Mouse (Mus musculus): ENCODE data around the gene Gimap3. TPM values are rescaled to one million over a fixed set of nuclear protein-coding genes. Genes with fewer than 3 reads are reported as not detected.

The Gimap3 gene
- polyA plus RNA-seq (2012; rRNA removed): 22.1 and 22.2 TPM in 2 replicates

DNA sequence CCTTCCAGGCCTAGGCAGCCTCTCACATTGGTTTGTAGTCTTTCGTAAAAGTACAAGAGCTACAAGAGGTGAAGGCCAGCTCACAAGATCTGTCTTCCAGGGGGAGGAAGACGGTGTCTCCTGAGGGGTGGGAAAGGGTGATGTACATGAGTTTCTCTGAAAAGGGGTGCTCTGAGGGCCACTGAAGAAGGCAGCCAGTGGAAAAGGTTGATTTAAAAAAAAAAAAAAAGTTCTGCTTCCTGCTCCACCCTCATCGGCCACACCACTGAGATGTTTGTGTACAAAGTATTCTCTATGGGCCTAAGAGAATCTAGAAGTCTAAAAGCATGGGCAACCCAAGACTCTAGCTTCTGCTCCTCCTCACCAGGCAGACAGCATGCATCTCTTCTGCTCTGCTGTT, at the start of gene Gimap3:
Gene Gimap3 (minus strand): TSS at position 156 of the 400 bp plus-strand sequence.
- DNase-seq (ENCODE audit: low read depth, low spot score): no peak
- 65% methylated on average over 3 of the region's 3 CpGs for WGBS

DNA sequence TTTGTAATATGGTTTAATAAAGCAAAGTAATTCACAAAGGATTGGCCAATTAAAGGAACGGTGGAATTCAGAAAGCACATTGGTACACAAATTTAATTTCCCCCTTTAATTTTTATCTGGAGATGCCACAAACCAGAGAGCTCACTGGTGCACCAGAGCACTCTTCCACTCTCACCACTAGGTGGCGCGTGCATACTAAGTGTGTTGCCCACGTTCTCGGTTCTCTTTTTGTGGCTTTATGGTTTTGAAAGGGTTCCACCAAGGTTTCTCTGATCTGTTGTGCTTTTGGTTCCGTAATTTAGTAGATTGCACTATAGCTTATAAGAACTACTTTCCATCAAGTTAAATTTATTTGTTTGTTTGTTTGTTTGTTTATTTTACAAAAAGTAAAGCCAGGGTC, 47.2 kb upstream of the Gimap3 start:
- DNase-seq (ENCODE audit: low read depth, low spot score): peak; percentile 73
- under 1% methylated on average over 6 of the region's 6 CpGs for WGBS

DNA sequence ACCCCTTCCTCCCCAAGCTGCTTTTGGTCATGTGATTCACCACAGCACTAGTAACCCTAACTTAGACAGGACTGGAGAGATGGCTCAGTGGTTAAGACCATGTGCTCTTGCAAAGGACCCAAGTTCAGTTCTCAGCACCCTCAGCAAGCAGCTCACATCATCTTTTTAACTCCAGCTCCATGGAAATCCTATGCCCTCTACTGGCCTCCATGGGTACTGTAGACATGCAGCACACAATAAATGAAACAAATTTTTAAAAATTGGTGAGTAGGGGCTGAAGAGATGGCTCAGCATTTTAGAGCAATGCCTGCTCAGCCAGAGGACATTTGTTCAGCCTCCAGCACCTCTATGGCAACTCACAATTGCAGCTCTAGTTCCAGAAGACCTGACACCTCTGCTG, 44.4 kb upstream of the Gimap3 start:
- DNase-seq (ENCODE audit: low read depth, low spot score): no peak

DNA sequence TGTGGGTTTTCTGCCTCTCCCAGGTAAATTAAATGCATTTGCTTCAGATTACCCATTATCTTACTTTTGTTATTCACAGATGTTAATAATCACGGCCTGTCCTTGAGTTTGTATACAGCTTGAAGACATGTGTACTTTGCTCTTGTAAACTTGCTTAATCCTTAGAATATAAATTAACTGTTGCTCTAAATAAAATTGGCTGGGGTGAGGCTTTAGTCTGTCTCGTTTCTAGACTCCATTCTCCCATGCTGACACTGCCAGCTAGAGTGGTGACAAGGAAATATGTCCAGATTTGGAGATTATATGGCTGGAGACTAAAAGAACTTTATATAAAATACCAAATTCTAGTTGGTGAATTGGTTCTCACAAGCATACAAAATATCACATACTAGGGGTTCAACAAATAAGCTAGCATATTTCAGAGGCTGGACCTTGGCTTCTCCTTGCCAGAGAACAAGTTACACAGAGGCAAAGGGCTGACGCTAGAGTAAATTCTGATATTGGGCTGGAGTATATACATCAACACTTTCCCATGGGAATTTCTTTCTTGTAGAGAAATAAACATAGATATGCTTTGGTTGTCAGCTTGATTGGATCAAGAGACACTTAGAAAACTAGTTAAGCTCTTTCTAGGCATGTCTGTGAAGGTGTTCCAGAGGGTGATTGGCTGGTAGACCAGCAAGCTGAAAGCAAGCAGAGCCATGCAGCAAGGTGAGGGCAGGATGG, 39.0 kb upstream of the Gimap3 start:
- no peak for DNase-seq (ENCODE audit: low read depth, low spot score)
- 53% methylated on average over 3 of the region's 3 CpGs for WGBS

DNA sequence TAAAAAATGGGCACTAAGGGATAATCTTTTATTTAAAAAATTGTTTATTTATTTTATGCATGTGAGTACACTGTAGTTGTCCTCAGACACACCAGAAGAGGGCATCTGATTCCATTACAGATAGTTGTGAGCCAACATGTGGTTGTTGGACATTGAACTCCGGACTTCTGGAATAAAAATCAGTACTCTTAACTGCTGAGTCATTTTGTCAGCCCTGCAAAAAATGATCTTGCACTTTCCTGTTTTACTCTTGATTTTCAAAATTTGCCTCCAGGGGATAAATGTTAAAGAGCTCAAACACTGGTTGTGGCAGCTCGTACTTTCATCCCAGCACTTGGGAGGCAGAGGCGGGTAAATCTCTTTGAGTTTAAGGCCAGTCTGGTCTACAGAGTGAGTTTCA, 36.1 kb upstream of the Gimap3 start:
- DNase-seq (ENCODE audit: low read depth, low spot score): no peak
- 84% methylated on average over 3 of the region's 3 CpGs for WGBS

DNA sequence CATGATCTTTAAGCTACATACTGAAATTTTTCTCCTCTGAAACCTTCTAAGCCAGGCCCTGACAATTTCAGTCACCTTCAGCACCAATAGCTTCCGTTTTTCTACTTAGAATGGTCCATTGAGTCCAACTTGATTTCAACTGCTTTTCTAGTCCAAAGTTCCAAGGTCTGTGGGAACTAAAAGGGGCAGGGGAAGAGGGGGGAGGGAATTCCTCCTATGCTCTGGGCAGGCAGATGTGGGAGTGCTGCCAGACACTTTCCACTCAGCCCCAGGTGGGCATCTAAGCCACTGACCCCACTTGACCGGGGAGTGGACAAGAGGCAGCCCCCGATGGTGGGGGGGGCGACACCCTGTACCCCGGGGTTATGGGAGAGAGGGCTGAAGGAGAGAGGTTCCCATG, 33.7 kb upstream of the Gimap3 start:
- WGBS: 84% methylated on average over 5 of the region's 5 CpGs
- no peak for DNase-seq (ENCODE audit: low read depth, low spot score)

DNA sequence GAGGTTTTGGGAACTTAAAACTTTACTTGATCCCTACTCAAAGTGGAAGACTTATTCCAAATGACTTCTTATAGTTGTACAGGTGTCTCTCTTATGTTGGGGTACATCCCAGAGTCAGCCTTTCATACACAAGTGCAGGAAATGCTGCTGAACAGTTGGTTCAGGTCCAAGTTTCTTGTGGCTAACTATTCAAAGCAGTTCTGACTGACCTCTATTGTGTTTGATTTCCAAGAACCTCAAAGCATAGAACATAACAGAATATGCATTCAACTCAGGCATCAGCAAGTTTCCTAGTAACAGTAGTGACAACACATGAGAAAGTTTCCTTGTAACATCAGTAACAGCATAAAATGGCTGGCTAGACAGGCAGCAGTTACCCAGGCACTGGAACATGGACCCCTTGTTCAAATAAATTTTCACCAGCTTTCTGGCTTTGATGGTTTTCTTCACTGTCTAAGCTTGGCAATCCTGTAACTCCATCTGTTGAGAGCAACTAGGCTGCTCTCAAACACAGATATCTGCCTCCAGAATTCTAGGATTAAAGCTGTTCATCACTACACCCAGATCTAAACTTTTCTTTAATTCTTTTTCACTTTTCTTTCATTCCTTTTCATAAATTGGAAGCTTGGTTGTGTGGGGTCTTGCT, 32.9 kb upstream of the Gimap3 start:
- DNase-seq (ENCODE audit: low read depth, low spot score): no peak

DNA sequence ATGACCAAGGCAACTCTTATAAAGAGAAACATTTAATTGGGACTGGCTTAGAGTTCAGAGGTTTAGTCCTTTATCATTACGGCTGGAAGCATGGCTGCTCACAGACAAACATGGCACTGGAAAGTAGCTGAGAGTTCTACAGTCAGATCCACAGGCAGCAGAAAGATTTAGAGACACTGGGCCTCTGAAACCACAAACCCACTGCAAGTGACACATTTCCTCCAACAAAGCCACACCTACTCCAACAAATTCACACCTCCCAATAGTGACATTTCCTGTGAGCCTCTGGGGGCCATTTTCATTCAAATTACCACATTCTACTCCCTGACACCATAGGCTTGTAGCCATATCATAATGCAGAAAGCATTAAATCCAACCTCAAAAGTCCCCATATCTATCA, 31.2 kb upstream of the Gimap3 start:
- 95% methylated on average over 1 of the region's 1 CpGs for WGBS
- DNase-seq (ENCODE audit: low read depth, low spot score): no peak

DNA sequence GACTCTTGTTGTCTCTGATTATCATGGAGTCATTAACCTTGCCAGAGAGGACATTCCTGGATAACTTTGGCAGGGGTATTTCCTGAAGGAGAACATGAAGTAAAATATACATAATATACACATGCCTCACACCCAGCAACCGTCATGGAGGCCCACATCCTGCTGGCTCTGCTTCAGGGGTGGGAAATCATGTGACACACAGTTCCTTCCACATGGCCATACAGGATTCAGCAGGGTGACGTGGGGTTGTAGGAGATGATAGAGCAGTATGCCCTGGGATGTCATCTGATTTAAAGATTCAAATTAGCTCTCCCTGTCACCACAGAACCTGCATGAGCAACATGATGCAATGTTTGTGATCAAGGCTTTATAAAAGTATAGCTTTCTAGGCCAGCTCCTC, 17.2 kb upstream of the Gimap3 start:
- no peak for DNase-seq (ENCODE audit: low read depth, low spot score)
- 82% methylated on average over 2 of the region's 2 CpGs for WGBS

DNA sequence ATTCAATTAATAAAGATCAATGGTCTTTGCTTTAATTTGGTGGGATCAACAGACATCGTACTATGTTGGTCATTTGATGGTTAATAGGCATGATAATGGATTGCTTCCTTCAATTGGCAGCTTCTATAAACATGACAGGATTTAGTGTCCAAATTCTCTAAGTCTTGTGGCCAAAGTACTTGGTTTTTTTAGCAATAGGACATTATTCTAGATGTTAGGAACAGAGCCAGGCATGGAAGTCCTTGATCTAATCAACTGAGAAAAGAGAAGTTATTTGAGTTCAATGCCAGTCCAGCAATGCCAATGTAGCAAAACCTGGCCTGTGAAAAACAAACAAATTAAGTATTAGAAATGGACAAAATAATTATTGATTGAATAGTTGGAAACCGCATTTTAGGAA, 14.9 kb upstream of the Gimap3 start:
- WGBS: 71% methylated on average over 2 of the region's 2 CpGs
- no peak for DNase-seq (ENCODE audit: low read depth, low spot score)

DNA sequence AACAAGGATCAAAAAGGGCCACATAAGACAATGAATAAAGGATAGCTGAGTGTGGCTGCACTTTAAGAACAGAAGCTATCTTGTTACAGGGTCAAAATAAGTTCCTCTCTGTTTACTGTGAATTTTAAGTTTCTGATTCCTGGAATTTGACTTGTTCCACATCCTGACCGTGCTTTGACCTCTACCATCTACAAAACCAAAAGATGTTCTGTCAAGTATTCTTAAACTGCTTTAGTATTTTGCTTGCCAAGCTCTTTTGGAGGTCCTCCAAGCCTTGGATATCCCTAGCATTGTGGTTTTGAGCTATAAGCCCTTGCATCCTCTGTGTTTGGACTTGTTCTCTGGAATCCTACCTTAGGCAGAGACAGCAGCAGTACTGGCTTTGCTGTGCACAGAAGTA, 14.5 kb upstream of the Gimap3 start:
- WGBS: 60% methylated on average over 1 of the region's 1 CpGs
- no peak for DNase-seq (ENCODE audit: low read depth, low spot score)

DNA sequence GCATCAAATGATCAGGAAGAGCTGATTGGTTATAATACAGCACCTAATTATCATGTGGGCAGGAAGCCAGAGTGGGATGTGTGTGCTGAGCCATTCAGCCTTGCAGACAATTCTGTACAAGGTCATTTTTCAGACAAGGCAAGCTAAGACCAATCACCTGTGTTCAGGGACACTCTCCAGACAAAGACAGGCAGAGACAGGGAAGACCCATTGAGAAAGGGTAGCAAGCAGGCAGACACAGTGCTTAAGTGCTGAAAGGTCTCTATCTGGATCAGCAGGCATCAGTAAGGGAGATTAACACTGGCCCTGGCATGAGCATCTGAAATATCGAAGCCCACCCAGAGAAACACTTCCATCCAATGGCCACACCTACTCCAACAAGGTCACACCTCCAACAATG, 13.8 kb upstream of the Gimap3 start:
- DNase-seq (ENCODE audit: low read depth, low spot score): no peak
- 86% methylated on average over 1 of the region's 1 CpGs for WGBS

DNA sequence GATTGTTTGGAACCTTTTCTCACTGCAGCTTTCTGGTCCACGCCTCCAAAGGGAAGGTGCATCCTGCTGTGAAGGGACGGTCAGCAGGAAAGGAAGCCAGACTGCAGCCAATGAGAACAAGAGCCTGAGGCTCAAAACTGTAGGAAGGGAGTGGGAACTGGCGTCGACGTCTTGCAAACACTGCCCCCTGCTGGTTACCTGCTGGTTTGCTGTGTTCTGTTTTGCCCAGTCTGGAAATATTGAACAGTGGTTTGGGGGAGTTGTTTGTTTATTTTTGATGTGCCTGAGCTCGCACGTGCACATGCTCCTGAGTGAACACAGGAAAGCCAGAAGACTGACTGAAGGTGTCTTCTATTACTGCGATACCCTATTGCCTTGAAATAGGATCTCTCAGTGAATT, 1.4 kb upstream of the Gimap3 start:
- DNase-seq (ENCODE audit: low read depth, low spot score): peak; percentile 57
- 7% methylated on average over 8 of the region's 8 CpGs for WGBS

DNA sequence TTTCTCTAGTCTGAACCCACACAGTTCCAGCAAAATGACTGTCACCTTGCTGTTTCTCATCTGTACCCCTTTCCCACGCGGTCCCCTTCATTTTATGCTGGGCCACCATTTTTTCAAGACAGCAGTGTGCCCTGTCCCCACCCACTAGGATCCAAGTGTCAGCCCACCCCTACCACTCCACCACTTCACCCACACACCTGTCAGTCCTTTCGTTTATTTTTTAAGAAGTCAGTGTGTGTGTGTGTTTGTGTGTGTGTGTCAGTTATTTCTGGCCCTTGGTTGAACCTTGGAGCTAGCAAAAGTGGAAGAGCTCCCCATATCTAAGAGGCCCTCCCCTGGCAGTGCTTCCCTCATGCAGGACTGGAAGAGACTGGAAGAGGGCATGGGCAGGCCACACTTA, 1.7 kb downstream of the Gimap3 start:
- 76% methylated on average over 3 of the region's 3 CpGs for WGBS
- no peak for DNase-seq (ENCODE audit: low read depth, low spot score)

DNA sequence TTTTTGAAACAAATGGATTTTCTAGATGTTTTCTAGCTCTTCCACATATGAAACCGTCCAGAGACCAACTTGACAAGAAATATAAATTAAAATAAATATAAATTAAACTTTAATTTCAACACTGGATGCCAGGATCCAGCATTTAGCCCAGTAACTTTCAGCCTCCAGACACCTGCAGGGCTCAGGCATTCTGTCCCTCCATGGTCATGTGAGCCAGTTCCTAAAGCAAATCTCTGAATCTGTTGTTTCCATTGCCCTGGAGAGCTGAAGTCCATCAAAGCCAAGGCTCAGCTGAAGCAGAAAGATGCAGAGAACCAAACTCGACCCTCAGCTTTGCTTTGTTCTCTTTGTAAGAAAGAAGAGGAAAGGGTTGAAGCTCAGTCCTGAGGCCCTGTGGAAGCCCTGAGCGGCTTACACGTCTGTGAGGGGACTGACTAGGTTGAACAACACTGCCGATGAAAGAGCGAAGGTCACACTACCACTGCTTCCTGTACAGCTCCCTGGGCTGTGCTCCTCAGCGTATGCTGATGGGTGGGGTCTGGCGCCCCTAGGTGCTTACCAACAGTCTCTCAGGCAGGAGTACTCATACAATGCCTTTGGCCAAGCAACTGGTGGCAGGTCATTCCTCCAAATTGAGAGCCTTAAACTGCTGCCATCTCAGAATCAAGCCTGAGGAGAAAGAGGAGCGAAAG, 2.3 kb downstream of the Gimap3 start:
- no peak for DNase-seq (ENCODE audit: low read depth, low spot score)

DNA sequence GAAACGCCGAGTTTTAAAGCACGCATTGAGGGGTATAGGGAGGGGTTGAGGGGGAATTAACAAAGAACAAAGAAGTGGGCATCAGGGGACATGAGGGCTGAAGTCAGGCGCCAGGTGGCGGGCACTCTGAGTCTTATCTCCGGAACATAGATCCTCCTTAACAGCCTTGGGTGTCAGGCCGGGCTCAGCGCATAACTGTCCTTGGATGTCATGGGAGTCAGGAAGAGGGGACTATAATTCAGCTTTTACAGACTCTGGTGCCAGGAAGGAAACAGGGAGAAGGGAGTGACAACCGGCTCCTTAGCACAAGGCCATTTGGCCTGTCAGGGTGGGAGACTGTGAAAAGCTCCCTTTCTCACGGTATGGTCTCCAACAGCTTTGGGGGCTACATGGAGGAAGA, 6.2 kb downstream of the Gimap3 start:
- DNase-seq (ENCODE audit: low read depth, low spot score): no peak
- 96% methylated on average over 10 of the region's 10 CpGs for WGBS

More for the DNA sequence above, 2.3 kb downstream of the Gimap3 start:
- WGBS: 45% methylated on average over 9 of the region's 9 CpGs

DNA sequence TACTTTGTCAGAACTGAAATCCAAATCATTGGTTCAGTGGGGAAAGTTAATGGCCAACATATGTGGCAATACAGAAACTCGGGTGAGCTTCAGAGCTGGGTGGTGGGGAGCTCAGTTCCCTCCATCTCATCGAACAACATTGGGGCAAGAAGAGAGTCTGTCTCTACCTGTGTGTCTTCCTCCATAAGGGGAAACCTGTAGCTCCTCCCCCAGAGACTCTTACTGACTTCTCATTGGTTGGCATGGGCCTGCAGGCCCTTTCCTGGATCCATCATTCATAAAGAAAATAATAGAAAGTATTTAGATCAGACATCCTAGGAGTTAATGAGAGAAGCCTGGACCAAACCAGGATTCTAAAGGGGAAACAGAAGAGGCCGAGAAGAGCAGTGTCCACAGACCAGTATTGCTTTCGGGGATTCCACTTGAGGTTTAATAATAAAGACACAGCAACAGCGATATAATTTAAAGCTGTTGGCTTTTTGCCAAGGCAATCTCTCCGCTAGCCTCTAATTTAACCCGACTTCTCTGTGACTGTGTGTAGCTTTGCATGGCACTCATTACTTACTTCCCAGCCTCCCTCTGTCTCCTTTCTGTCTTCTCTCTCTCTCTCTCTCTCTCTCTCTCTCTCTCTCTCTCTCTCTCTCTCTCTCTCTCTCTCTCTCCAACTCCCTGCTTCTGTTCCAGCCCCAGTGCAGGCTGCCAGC, 6.9 kb downstream of the Gimap3 start:
- WGBS: 48% methylated on average over 7 of the region's 7 CpGs
- no peak for DNase-seq (ENCODE audit: low read depth, low spot score)

DNA sequence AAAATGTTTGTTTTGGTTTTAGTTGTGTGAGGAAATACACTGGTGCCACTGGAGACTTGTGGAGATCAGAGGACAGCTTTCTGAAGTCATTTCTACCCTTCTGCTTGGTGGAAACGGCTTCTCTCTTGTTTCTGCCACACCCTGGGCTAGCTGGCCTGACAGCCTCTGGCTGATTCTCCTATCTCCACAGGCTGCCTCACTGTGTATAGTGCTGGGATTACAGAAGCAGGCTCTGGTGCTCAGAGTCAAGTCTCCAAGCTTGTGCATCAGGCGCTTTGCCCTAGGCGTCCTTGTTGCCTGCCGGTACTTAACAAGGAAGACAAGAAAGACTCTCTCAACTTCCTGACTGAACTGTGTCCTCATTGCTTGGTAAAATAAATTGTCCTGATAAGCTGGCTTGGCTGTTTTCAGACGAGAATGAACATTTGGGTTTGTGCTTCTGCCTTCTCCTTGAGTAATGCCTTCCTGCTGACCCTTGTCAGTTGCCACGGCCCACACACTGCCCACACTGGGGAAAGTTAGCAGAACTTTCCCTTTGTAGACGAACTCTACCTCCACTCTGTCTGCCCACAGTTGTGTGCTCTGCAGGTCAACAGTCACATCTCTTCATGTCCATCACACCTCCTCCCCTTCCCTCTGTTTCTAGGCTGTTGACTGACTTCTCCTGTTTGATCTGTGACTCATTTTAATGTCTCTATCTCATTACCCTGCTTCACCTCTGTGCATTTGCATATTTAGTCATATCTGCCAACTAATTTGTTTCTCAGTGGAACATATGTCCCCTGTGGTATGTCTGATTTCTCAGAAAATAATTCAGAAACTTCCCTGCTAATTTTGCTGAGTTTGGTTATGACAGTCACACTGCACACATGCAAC, 23.3 kb downstream of the Gimap3 start:
- DNase-seq (ENCODE audit: low read depth, low spot score): no peak
- WGBS: 17% methylated on average over 7 of the region's 7 CpGs

Data from large intestine, adult 2 months (tissue).